Mouse (Mus musculus) heart, adult 9 months (tissue): Measurements from ENCODE around the gene Pcdh9.
A peak's percentile ranks its signal among the peaks of the same experiment; 100 is the strongest.

Experiments
- DNase-seq, 2 experiments: peaks; one replicate each; pipeline ENCODE4 v3.0.0; 2022; ENCODE audit warnings: low spot score in 2 of 2

The Pcdh9 gene

GRCm38 (mm10) chr14:93794530-93794929 is 95.9 kb downstream of the Pcdh9 start:
- DNase-seq = no peak

- DNase-seq = no peak
Observed at GRCm38 (mm10) chr14:93786234-93786633, 104.2 kb downstream of the Pcdh9 start.

- no peak for DNase-seq
Observed at GRCm38 (mm10) chr14:93785031-93785430, 105.4 kb downstream of the Pcdh9 start.

GRCm38 (mm10) chr14:93762855-93763254 is 127.6 kb downstream of the Pcdh9 start:
- DNase-seq = no peak

- DNase-seq = peak; percentile 51 to 54
Observed at GRCm38 (mm10) chr14:93734077-93734673, 156.3 kb downstream of the Pcdh9 start.

- no peak for DNase-seq
Observed at GRCm38 (mm10) chr14:93725798-93726197, 164.7 kb downstream of the Pcdh9 start.

- no peak for DNase-seq
Observed at GRCm38 (mm10) chr14:93719208-93719607, 171.3 kb downstream of the Pcdh9 start.

GRCm38 (mm10) chr14:93713250-93713935 is 177.1 kb downstream of the Pcdh9 start:
- DNase-seq = no peak

GRCm38 (mm10) chr14:93708651-93709050 is 181.8 kb downstream of the Pcdh9 start:
- DNase-seq = no peak

GRCm38 (mm10) chr14:93701385-93702101 is 188.9 kb downstream of the Pcdh9 start:
- DNase-seq = no peak

- no peak for DNase-seq
Observed at GRCm38 (mm10) chr14:93700916-93701315, 189.6 kb downstream of the Pcdh9 start.

GRCm38 (mm10) chr14:93684641-93685040 is 205.8 kb downstream of the Pcdh9 start:
- no peak for DNase-seq

- DNase-seq = no peak
Observed at GRCm38 (mm10) chr14:93675273-93676068, 215.0 kb downstream of the Pcdh9 start.

- no peak for DNase-seq
Observed at GRCm38 (mm10) chr14:93653986-93654757, 236.3 kb downstream of the Pcdh9 start.

GRCm38 (mm10) chr14:93627241-93627640 is 263.2 kb downstream of the Pcdh9 start:
- no peak for DNase-seq

GRCm38 (mm10) chr14:93624144-93624543 is 266.3 kb downstream of the Pcdh9 start:
- DNase-seq = no peak

- no peak for DNase-seq
Observed at GRCm38 (mm10) chr14:93621211-93621610, 269.3 kb downstream of the Pcdh9 start.

GRCm38 (mm10) chr14:93607546-93607945 is 282.9 kb downstream of the Pcdh9 start:
- no peak for DNase-seq

GRCm38 (mm10) chr14:93599997-93600396 is 290.5 kb downstream of the Pcdh9 start:
- no peak for DNase-seq

GRCm38 (mm10) chr14:93585432-93586024 is 305.0 kb downstream of the Pcdh9 start:
- DNase-seq = no peak

- DNase-seq = no peak
Observed at GRCm38 (mm10) chr14:93564361-93564760, 326.1 kb downstream of the Pcdh9 start.
